Mouse (Mus musculus) brain, embryonic 14.5 days (tissue): ENCODE measurements around the gene Aldoc.

ENCODE experiments used
- CTCF ChIP-seq: fragments of 200-500 bp; IDR thresholded peaks from 2 replicates; pipeline ENCODE4 v1.5.1; 2012; ENCODE audit warnings: inconsistent platforms, mild to moderate bottlenecking, moderate library complexity, borderline replicate concordance; ENCODE audit not compliant: insufficient read depth, insufficient read length; ENCODE audit errors: extremely low read depth
- POLR2A ChIP-seq: fragments of 200-500 bp; IDR thresholded peaks from 2 replicates; pipeline ENCODE4 v1.6.1; 2012; ENCODE audit warnings: mild to moderate bottlenecking, inconsistent platforms, borderline replicate concordance; ENCODE audit not compliant: poor library complexity, insufficient read depth, insufficient read length, severe bottlenecking; ENCODE audit errors: extremely low read depth

GRCm38 (mm10) chr11:78367456-78368225, 44.9 kb downstream of the Aldoc start:
- TF ChIP-seq CTCF = no peak
- TF ChIP-seq POLR2A = no peak
